Mouse (Mus musculus) adrenal gland, postnatal 4 days (tissue): ENCODE measurements around the gene Gm17364. TPM values are rescaled to one million over a fixed set of nuclear protein-coding genes. Genes with fewer than 3 reads are reported as not detected.
"Not testable (repeated sequence)": the region's sequence is repeated elsewhere in the genome, so short reads cannot be mapped to it uniquely, and the experiment has no call there.

Source experiments
- DNase-seq, 2 experiments: peaks; one replicate each; pipeline ENCODE4 v3.0.0; 2021 to 2022; ENCODE audit warnings: low spot score in 2 of 2, mixed read lengths in 2 of 2
- total RNA-seq, 2 experiments: library from RNA; stranded (reverse); gene quantifications; 2 replicates each; pipeline ENCODE4 v1.2.3; 2021

Gene Gm17364
- total RNA-seq, 2 experiments from 2014 or later = not detected

DNA sequence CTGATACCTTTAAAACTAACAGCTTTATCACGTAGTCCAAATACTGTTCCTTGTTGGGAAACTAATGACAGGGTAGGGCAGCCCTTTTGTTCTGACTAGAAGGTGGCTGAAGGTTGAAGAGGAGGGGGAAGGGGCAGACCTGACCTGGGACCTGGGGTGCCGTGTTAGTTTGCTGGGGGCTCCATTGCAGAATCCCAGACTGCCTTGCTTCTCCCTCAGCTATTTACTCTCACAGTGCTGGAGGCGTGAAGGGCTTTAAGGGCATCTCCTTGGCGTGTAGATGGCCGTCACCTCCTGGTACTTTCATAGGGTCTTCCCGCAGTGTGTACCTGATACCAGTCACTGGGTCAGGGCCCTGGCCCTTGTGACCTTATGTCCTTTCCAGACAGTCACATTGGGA lies 21.6 kb downstream of the Gm17364 start:
- no peak for DNase-seq

DNA sequence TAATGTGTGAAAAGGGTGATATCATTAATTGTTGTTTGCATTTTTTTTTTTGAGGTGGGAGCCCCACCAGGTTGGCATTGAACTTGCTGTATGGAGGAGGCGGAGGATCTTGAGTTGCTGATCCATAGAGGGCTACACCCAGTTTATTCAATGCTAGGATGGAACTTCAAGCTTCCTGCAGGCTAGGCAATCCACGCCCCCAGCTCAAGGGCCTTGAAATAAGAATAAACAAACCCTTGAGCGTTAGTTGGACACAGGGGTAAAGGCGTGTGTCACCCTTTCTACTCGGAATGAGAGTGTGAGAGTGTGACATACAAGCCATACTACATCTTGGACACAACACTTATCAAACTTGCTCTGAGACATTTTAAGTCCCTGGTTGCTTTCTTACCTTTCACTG lies 22.1 kb downstream of the Gm17364 start:
- DNase-seq = no peak

DNA sequence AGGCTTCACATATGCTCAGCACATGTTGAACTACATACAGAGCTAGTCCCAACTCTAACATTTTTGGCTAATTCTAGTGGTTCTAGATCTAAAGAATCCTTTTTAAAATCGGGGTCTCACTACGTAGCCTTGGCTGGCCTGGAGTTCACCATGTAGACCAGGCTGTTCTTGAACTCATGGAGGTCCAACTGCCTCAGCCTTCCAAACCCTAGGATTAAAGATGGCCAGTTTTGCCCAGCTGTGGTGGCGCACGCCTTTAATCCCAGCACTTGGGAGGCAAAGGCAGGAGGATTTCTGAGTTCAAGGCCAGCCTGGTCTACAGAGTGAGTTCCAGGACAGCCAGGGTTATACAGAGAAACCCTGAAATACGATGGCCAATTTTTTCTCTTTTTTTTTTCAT lies 22.5 kb downstream of the Gm17364 start:
- DNase-seq = not testable (repeated sequence)

DNA sequence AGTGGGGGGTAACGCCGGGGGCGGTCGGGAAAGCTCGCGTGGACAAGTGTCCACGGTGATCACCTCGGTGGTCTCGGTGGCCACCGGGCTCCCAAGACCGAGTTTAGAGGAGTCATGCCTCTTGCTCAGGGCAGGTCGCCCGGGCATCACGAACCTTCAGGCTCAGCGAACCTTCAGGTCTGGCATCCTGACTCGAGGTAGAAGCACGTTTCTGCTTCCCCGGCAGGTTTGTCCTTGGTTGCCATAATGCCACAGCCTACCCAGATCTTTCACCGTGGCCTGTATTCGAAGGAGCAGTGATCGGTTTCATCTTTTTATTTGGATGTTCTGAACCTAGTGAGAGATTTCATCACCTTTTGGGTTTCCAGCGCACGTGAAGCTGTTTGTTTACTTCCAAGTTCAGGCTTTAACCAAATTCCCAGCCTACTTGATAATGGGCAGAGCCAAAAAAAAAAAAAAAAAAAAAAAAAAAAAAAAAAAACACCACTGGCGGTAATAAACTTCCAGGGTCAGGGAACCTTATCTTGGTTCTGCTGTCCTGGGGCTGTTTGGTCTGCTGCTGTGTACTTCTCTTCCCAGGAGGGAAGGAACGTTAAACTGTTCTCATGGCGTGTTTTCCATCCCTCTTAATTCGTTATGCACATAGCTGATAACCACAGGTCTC lies 23.3 kb downstream of the Gm17364 start:
- DNase-seq = no peak

DNA sequence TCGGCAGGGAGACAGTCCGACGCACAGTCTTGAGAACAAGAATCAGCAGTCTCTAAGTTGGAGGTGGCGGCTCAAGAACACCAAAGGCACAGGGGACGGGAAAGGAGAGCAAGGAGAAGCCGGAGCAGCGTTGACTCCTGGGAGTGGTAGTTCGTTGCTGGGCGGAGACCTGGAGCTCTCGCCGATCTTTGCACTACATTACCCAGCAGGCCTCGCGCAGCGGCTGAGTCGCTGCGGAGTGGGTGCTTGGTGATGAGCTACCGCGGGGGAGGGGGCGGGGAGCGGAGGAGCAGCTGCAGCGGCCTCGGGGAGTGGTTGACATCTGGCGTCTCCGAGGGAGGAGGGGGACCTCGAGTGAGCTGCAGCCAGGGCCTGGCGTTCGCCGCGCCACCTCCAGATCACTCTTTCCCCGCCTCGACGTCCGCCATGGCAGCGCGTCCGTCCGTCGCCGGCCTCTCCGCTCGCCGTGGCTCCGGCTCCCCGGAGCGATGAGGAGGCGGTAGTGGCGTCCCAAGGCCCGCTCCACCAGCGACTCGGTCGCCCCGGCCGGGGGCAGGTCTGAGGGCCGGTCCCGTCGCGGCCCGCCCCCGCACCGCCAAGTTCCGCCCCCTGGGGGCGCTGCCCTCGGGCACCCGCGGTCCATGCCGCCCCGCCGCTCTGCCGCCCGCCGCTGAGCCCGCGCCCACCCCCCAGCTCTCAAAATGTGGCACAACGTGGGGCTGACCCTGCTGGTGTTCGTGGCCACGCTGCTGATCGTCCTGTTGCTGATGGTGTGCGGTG lies 24.0 kb downstream of the Gm17364 start, which contains the start of gene Smim13:
Smim13 (plus strand) TSS at position 307 of the 780 bp plus-strand sequence.
- DNase-seq = peak; percentile 72 to 79

DNA sequence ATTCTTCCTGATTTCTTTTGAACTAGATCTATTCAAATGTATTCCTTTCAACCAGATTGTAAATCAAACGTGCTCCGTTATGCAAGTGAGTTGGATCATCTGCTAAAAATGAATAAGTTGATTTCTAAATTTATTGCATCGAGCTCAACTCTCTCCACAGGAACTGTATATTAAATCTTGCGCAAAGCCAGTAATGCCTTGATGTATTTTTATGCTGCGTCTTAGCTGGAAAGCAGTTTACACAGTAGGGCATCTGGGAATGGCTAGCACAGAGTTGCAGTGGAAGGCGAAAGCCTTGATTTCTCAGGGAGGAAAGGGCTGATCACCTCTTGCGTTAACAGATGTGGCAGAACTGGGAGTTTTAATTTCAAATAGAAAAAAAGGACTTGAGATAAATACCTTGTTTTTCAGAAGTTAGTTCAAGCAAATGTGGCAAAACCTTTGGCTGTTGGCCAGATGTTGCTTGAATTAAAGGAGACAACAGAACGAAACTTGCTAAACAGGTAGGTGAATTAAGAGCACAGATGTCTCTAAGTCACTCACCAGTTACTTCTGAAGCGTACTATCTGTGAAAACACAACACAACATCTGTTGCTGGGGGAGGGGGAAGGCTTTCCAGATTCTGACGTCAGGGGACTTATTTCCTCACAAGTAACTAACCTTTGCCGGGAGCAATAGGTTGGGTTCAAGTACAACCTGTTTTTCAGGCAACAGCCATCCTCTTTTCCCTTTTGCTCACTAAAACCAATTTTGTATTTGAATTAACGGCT lies 24.8 kb downstream of the Gm17364 start:
- no peak for DNase-seq

DNA sequence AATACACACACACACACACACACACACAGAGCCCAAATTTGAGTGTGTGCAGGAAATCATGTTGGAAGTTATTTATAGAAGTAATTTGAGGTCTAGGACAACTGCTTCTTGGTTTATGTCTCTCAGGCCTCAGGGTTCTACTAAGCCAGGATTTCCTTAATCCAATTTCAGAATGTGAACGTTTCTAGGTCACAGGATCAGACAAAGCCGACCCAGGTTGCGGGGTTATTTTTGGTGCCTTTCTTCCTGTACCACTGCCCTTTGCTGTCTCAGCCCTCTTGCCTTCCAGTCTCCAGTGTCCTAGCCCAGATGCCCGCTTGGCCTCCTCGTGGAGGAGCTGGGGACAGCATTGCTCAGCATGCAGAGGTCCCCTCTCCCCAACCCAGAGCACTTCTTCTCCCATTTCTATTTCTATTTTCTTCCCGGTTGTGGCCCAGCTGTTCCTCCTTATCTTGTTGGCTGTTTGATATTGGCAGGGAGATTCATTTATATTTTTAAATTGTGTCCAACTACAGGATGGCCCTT lies 29.4 kb downstream of the Gm17364 start:
- DNase-seq = no peak

DNA sequence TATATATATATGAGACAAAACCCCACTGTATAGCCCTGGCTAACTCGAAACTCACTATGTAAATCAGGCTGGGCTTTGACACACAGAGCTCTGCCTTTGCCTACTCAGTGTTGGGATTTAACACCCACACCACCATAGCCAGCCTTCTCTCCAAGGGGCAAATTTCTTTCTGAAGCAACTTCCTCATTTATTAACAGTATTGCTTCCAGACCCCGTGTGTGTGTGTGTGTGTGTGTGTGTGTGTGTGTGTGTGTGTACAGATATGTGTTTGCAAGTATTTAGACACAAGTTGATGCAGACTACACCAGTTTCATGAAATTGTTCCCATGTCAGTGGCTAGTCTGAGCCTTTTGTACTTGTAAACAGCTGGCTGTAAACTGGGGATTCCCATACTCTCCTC lies 32.2 kb downstream of the Gm17364 start:
- no peak for DNase-seq

DNA sequence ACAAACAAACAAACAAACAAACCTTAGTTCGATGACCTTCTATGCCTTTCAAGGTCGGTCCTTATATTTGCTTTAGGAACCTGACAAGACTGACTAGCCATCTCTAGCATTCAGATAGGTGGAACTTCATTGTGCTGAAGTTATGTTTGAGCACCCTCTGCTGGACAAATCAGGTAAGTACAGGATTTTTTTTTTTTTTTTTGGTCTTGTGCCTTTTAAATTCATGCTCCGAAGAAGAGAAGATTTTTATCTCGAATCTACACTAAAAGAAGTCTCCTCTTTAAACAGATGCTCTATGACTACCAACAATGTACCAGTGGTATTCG lies 35.0 kb downstream of the Gm17364 start:
- DNase-seq = no peak

DNA sequence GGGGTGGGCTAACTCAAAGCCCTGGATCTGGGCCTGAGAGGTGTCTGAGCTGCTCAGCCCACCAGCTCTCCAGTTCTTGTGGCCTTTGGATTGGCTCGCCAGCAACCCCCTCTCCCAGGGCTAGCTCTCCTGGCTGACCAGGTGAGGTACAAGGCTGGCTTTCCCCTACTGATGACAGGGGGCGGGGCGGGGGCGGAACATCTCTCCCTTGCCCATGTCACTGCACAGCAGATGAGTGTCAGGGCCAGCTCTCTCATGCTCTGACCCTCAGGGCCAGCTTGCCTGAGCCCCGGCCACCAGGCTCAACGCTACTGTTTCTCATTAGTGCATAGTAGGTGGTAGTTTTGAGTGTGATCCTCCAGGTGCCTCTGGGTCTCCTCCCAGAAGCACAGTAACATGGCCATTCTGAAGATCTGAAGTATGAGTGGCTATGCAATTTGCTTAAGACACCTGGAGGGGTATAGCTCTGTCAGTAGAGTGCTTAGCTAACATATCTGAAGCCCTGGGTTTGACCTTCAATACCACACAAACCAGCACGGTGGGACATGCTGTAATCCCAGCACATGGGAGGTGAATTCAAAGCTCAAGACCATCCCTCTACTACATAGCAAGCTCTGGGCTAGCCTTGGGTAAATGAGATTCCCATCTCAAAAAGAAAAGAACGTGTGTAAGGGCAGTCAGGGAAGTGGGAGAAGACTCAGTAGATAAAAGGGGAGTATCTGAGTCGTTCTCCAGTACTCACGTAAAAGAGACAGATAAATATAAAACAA lies 35.6 kb downstream of the Gm17364 start:
- DNase-seq = no peak

DNA sequence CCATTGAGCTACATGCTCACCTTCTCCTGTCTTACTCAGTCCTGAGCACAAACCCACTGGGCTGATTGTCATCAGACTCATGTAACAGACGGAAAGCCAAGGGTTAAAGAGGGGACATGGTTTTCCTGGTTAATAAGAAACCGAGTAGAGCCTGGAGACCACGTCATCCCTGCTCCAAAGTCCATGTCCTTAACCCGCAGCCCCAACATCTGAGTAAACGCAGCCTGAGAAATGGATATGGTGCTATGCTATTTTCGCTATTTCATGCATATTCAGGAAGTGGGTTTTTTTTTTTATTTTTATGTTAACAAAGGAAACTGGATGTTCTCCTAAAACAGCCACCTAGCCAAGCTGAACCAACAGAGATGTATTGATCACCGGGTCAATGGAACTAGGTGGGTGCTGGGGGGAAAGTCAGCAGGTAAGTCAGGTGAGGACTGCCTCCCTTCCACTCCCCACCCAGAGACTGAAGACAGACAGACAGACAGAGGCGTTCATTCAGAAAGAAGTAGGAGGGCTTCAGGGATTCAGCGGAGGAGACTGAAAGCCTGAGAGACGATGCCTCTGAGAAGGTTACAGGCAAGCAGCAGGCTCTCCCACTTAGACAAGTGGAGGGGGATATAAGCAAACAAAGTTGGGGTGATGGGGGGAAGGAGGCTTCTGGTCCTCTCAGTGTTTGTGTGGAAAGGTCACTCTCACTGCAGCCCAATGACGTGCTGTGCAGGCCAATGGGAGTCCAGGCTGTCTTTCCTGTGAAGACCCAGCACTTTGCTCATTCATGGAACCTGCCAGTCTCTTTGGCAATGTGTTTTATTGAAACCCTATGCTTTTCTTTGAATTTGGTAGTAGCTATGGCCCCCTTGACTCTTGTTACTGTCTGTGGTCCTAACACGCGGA lies 37.7 kb downstream of the Gm17364 start:
- no peak for DNase-seq

DNA sequence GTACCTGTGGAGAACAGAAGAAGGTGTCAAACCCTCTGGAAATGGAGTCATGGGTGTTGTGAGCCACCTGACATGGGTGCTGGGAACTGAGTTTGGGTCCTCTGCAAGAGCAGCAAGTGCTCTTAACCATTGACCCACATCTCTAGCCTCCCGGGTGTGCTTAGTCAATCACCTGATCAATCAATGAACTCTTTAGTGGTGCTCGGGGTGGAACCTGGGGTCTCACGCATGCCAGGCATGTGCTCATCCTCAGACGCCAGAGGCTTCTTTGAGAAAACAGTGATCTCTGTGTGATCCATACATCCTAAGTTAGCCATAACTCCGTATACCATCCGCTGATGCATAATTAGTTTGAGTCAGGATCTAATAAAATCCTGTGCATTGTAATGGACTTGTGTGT lies 38.6 kb downstream of the Gm17364 start:
- no peak for DNase-seq

DNA sequence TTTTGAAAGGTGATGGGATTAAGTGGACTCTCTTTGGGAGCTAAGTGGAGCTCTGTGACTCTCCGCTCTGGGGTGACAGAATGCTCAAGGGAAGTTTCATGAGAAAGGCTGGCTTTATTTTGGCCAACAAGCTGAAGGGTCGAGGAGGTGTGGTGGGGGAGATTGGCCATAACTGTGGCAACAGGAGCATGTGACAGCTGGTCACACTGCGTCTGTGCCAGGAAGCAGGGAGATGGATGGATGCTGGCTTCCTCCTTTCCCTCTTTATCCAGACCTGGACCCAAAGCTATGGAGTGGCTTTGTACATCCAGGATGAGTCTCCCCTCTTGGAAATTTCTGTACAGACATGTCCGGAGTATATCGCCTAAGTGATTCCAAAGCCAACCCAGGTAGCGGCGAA lies 40.5 kb downstream of the Gm17364 start:
- no peak for DNase-seq

DNA sequence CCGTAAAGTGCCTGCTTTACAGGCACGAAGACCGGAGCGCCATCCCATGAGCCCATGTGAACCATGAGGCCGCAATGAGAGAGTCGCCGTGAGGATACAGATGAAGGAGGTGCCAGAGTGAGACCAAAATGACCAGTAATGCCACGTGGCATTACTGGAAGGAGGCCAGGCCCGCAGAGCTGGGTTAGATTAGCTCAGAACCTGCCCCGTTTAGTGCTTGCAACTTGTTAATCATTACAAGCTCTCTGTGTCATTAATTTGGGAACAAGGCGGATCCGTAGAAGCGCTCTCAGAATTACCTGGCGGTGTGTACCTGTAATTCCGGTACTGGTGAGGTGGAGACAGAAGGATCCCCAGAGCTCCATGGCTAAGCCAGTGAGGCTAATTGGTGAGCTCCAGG lies 41.6 kb downstream of the Gm17364 start:
- DNase-seq = no peak

DNA sequence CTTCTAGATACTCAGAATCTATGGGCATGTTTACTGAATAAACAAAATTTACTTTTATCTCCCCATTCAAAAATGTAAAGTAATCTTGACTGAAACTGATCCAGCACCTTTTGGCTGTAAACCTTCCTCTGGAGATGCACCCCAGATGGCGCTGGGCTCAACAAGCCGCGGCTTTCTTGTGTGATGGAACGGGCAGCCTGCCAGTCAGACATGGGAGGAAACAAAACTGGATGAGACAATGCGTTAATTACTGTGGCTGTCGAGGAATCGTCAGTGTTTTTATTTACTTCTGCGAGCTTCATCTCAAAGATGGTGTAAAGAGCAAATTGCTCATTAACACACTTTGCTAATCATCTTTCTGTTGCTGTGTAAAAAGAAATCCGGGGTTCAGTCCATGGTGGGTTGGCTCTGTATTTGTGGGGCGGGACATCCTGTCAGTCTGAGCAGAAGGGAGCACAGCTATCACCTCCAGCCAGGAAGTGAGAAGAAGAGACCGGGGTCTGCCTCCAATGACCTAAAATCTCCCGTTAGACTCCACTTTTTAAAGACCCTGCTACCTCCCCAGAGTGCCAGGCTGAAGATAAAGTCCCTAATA lies 42.3 kb downstream of the Gm17364 start:
- no peak for DNase-seq

DNA sequence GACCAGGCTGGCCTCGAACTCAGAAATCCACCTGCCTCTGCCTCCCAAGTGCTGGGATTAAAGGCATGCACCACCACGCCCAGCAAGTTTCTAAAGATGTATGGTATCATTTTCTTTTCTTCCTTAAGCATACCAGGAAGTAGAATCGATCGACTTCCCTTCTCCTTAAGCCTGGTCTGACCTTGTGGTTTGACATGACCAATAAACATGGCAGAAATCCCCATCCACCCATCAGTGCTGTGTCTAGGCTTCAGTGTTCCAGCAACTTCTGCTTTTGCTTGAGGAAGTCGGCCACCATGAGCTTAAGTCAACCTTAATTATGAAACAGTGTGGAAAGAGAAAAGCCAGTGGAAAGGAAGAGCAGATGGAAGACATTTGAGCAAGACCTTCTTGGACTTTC lies 43.5 kb downstream of the Gm17364 start:
- DNase-seq = no peak

DNA sequence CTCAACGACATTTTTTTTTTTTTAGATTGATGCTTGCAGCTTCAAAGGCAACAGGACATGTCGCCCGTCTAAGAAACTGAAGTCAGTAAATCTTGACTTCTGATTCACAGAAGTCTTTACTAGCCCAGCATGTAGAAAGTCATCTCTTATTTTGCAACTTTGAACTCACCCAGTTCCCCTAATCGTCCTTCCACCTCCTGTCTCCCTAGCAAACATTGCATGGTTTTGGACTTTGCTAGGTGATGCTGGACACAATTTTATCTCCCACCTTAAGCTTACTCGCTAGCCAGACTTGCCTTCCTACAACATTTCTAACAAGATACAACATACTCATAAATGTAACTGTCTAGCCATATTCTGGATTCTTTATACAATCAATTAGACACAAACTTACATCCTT lies 45.7 kb downstream of the Gm17364 start:
- DNase-seq = no peak

DNA sequence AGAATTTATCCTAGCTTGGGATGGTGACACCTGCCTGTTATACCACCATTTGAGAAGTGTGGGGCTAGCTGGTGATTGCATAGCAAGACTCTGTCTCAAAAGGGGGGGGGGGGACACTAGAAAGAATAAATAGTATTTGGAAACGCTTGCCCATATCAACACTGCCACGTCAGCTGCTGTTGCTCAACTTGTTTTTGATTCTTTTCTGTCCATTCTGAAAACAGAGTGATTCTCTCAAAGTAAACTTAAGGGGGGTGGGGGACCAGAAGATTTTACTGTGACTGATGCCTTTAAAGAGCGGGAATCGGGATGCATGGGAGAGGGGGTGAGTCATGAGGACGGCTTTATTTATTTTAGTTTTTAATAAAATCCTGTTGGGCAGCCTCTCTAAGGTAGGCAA lies 47.3 kb downstream of the Gm17364 start:
- DNase-seq = no peak
